Mouse (Mus musculus) stomach, postnatal 0 days (tissue): ENCODE measurements at regions not wholly inside any gene's neighbourhood (a gene's known extent, or its start where the extent isn't known, plus 50 kb on each side); places are given as distances from the start of the nearest gene placed in this dataset.

ENCODE experiments used
- ATAC-seq: fragments of 200-750 bp; cut with Nextera tagmentation; 2 replicates; pipeline ENCODE4 v1.8.0; 2017; ENCODE audit not compliant: low FRiP score, low TSS enrichment
- DNase-seq: peaks from one replicate; pipeline ENCODE4 v3.0.0-alpha.2; 2016; ENCODE audit warnings: low spot score
- H3K27ac ChIP-seq: fragments of 300-500 bp; sonication (generic); replicated peaks from 2 replicates; pipeline ENCODE4 v1.5.1; 2014; ENCODE audit warnings: mild to moderate bottlenecking, control low read depth
- H3K27me3 ChIP-seq: fragments of 300-500 bp; sonication (generic); 2 replicates; pipeline ENCODE4 v1.6.1; 2014; ENCODE audit warnings: low read length; ENCODE audit not compliant: control insufficient read depth, insufficient read depth
- H3K36me3 ChIP-seq: fragments of 300-500 bp; sonication (generic); 2 replicates; pipeline ENCODE4 v1.6.1; 2014; ENCODE audit warnings: low read length, mixed read lengths; ENCODE audit not compliant: control insufficient read depth, insufficient read depth
- H3K4me1 ChIP-seq: fragments of 300-500 bp; sonication (generic); replicated peaks from 2 replicates; pipeline ENCODE4 v1.6.1; 2014; ENCODE audit warnings: antibody characterized with exemption; ENCODE audit not compliant: control insufficient read depth, insufficient read depth
- H3K4me2 ChIP-seq: fragments of 300-500 bp; sonication (generic); replicated peaks from 2 replicates; pipeline ENCODE4 v1.6.1; 2014; ENCODE audit warnings: low read depth, mild to moderate bottlenecking, control low read depth, moderate library complexity
- H3K4me3 ChIP-seq: fragments of 300-500 bp; sonication (generic); 2 replicates; pipeline ENCODE4 v1.5.1; 2014; ENCODE audit warnings: low read depth, low read length, control low read depth
- H3K9ac ChIP-seq: fragments of 300-500 bp; sonication (generic); 2 replicates; pipeline ENCODE4 v1.6.1; 2014; ENCODE audit warnings: mild to moderate bottlenecking, low read length, control low read depth, mixed read lengths
- H3K9me3 ChIP-seq: fragments of 300-500 bp; sonication (generic); 2 replicates; pipeline ENCODE4 v1.6.1; 2016; ENCODE audit warnings: low read length; ENCODE audit not compliant: control insufficient read depth
- CTCF ChIP-seq: IDR thresholded peaks from 2 replicates; pipeline ENCODE4 v1.5.1; 2016; ENCODE audit warnings: antibody characterized with exemption, low read depth, mild to moderate bottlenecking, moderate library complexity
- EP300 ChIP-seq: optimal IDR thresholded peaks from 2 replicates; pipeline ENCODE3; 2016; ENCODE audit warnings: antibody characterized with exemption
- WGBS: fragments of 180-500 bp; shearing (Covaris S2); extraction: QIAGEN DNeasy Blood & Tissue Kit; methylation state at CpG from one replicate; pipeline ENCODE4 v1.1.7; 2014; 5-methylcytosine and 5-hydroxymethylcytosine counted together

GRCm38 (mm10) chr9:84517064-84517463 lies 592.1 kb downstream of the Bckdhb start:
- DNase-seq: no peak
- TF ChIP-seq CTCF (no peak), EP300 (no peak)
- Histone ChIP-seq H3K36me3 (no peaks in the 10 kb centered on the region), H3K9me3 (no peaks in the 10 kb centered on the region), H3K27me3 (no peaks in the 10 kb centered on the region), H3K4me1 (no peaks in the 10 kb centered on the region), H3K9ac (no peak overlapping the region), H3K4me3 (no peak overlapping the region), H3K4me2 (no peak overlapping the region), H3K27ac (no peak overlapping the region)
- 83% methylated on average over 3 of the region's 3 CpGs for WGBS
- no peak for ATAC-seq

- no peaks in the 10 kb centered on the region for H3K36me3 ChIP-seq
- no peaks in the 10 kb centered on the region for H3K9me3 ChIP-seq
- no peaks in the 10 kb centered on the region for H3K27me3 ChIP-seq
- DNase-seq: no peak
- H3K27ac ChIP-seq: no peak overlapping the region
- H3K4me1 ChIP-seq: no peaks in the 10 kb centered on the region
- ATAC-seq: no peak
- 62% methylated on average over 2 of the region's 2 CpGs for WGBS
- H3K4me3 ChIP-seq: no peak overlapping the region
- TF ChIP-seq EP300 (no peak), CTCF (no peak)
- H3K4me2 ChIP-seq: no peak overlapping the region
- H3K9ac ChIP-seq: no peak overlapping the region
Observed at GRCm38 (mm10) chr9:84545431-84545830, 620.5 kb downstream of the Bckdhb start.

- no peaks in the 10 kb centered on the region for H3K36me3 ChIP-seq
- H3K9me3 ChIP-seq: no peaks in the 10 kb centered on the region
- no peak overlapping the region for H3K4me3 ChIP-seq
- ATAC-seq (peak; percentile 35; the same call in 1 of the 2 replicates), DNase-seq (no peak)
- H3K4me2 ChIP-seq: no peak overlapping the region
- TF ChIP-seq CTCF: peak; percentile 34
- no peak for TF ChIP-seq EP300
- no peaks in the 10 kb centered on the region for H3K27me3 ChIP-seq
- no peak overlapping the region for H3K9ac ChIP-seq
- H3K4me1 ChIP-seq: no peaks in the 10 kb centered on the region
- 53% methylated on average over 6 of the region's 6 CpGs for WGBS
- H3K27ac ChIP-seq: no peak overlapping the region
Observed at GRCm38 (mm10) chr9:84548012-84548660, 623.2 kb downstream of the Bckdhb start.

- Histone ChIP-seq H3K4me1 (no peaks in the 10 kb centered on the region), H3K27ac (no peak overlapping the region), H3K36me3 (no peaks in the 10 kb centered on the region), H3K4me2 (no peak overlapping the region), H3K4me3 (no peak overlapping the region), H3K9ac (no peak overlapping the region), H3K9me3 (no peaks in the 10 kb centered on the region), H3K27me3 (no peaks in the 10 kb centered on the region)
- no peak for ATAC-seq
- no peak for DNase-seq
- no peak for TF ChIP-seq EP300
- no peak for TF ChIP-seq CTCF
- WGBS: 31% methylated on average over 2 of the region's 2 CpGs
Observed at GRCm38 (mm10) chr9:84555237-84555636, 630.3 kb downstream of the Bckdhb start.

- Histone ChIP-seq H3K27me3 (no peaks in the 10 kb centered on the region), H3K36me3 (no peaks in the 10 kb centered on the region), H3K27ac (no peak overlapping the region), H3K9ac (no peak overlapping the region), H3K4me1 (no peaks in the 10 kb centered on the region), H3K9me3 (no peaks in the 10 kb centered on the region), H3K4me2 (no peak overlapping the region), H3K4me3 (no peak overlapping the region)
- 69% methylated on average over 11 of the region's 11 CpGs for WGBS
- ATAC-seq (no peak), DNase-seq (no peak)
- TF ChIP-seq CTCF (no peak), EP300 (no peak)
Observed at GRCm38 (mm10) chr9:84556261-84556844, 631.4 kb downstream of the Bckdhb start.

- no peak overlapping the region for H3K4me3 ChIP-seq
- no peaks in the 10 kb centered on the region for H3K9me3 ChIP-seq
- DNase-seq (no peak), ATAC-seq (no peak)
- no peaks in the 10 kb centered on the region for H3K27me3 ChIP-seq
- no peak overlapping the region for H3K4me2 ChIP-seq
- H3K4me1 ChIP-seq: no peaks in the 10 kb centered on the region
- H3K9ac ChIP-seq: no peak overlapping the region
- 68% methylated on average over 1 of the region's 1 CpGs for WGBS
- no peaks in the 10 kb centered on the region for H3K36me3 ChIP-seq
- TF ChIP-seq EP300 (no peak), CTCF (no peak)
- no peak overlapping the region for H3K27ac ChIP-seq
Observed at GRCm38 (mm10) chr9:84558346-84558745, 633.4 kb downstream of the Bckdhb start.
